Mouse (Mus musculus) right cerebral cortex, postnatal 36 days (tissue): ENCODE data around the gene Il2rg.

Experiments
- DNase-seq, 2 experiments: peaks; one replicate each; pipeline ENCODE4 v3.0.0; 2022; ENCODE audit warnings: low spot score in 2 of 2, mixed read lengths in 1 of 2

The Il2rg gene

GRCm38 (mm10) chrX:101260441-101261325, 7.4 kb downstream of the Il2rg start:
- no peak for DNase-seq

GRCm38 (mm10) chrX:101256603-101257002, 11.5 kb downstream of the Il2rg start:
- no peak for DNase-seq

GRCm38 (mm10) chrX:101254740-101255139, 13.3 kb downstream of the Il2rg start:
- DNase-seq: no peak

GRCm38 (mm10) chrX:101253952-101254729, 13.9 kb downstream of the Il2rg start, which contains the start of gene Foxo4:
TSS of gene Foxo4 (plus strand) at chrX:101254528.
- DNase-seq: peak; percentile 84 to 85

GRCm38 (mm10) chrX:101245011-101245410, 23.0 kb downstream of the Il2rg start:
- DNase-seq: no peak

GRCm38 (mm10) chrX:101222796-101223162, 45.3 kb downstream of the Il2rg start:
- DNase-seq: no peak

GRCm38 (mm10) chrX:101221834-101222795, 45.9 kb downstream of the Il2rg start, which contains the start of gene Snx12:
TSS of gene Snx12 (minus strand) at chrX:101222563.
- peak; percentile 83 to 86 for DNase-seq
